Mouse (Mus musculus) thymus, postnatal 4 days (tissue): ENCODE data around the gene Bcl2l1.

Experiments
- DNase-seq: peaks from one replicate; pipeline ENCODE4 v3.0.0; 2021

The Bcl2l1 gene

DNA sequence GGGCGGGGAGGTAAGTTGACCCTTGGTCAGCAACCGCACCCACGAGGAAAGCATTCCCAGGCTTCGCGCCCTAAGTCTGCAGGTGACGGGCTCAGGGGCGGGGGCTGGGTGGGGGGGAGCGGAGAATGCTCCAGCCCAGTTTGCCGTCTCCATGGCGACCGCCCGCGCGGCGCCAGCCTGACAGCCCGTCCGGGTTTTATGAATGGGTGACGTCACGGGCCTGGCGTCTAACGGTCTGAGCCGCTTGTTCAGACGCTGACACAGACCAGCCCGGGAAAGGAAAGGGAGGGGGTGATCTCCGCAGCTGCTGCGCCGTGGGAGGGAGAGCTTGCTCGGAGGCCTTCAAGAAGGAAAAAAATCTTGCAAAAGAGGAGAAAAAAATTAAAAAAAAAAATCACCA is 96.5 kb downstream of the Bcl2l1 start:
- DNase-seq = peak; percentile 87

DNA sequence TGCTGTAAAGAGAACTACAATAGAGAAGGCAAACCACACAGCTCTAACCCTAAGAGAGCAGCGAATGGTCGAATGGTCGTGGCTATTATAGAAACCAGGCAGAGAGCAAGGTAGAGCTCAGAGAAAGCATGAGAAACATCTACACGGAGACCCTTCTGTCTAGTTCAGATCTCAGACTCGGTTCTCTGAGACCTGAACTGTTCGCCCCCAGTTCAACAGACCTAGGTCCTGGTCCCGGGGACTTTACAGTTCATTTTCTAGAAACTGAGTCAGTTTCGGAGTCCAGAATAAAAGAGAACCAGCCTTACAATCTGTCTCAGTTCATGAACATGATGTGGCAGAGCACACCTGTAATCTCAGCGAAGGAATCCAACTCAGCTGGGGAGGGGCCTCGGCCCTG is 97.0 kb downstream of the Bcl2l1 start:
- DNase-seq = no peak

DNA sequence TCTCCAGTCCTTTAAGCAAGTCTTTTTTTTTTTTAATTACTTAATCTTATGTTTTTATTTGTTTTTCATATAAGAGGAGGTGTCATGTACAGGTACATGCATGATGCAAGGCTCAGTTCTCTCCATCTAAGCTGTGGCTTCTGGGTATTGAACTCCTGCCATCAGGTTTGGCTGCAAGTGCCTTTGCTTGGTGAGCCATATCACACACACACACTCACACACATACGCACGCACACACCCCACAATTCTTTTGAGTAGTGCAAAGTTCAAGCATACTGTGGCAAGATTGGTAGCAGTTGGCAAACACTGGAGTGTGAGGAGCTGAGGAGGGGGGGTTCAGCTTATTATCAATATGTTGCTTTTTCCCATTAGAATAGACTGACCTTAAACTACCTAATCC is 98.3 kb downstream of the Bcl2l1 start:
- no peak for DNase-seq
